Mouse (Mus musculus): ENCODE measurements at regions not wholly inside any gene's neighbourhood (a gene's known extent, or its start where the extent isn't known, plus 50 kb on each side); places are given as distances from the start of the nearest gene placed in this dataset.
"Not testable (repeated sequence)": the region's sequence is repeated elsewhere in the genome, so short reads cannot be mapped to it uniquely, and the experiment has no call there.

- Histone ChIP-seq H3K27ac (no peak overlapping the region), H3K4me3 (no peak overlapping the region)
- no peak for DNase-seq
- no peak for TF ChIP-seq CTCF (IDR thresholded peaks at IDR 0.05)
- intact Hi-C loops (cut with DNase I): no loop called here
These were observed 323.7 kb upstream of the Ercc4 start for GRCm38 (mm10) chr16:12785828-12786227.

GRCm38 (mm10) chr16:12798523-12798922 is 311.0 kb upstream of the Ercc4 start:
- DNase-seq: no peak
- TF ChIP-seq CTCF (IDR thresholded peaks at IDR 0.05): no peak
- intact Hi-C loops (cut with DNase I): no loop called here

GRCm38 (mm10) chr16:12800181-12800580 is 309.3 kb upstream of the Ercc4 start:
- Histone ChIP-seq H3K27ac (no peak overlapping the region), H3K4me3 (no peak overlapping the region)
- TF ChIP-seq CTCF (IDR thresholded peaks at IDR 0.05): no peak
- DNase-seq: no peak
- intact Hi-C loops (cut with DNase I): no loop called here

More at GRCm38 (mm10) chr16:12798523-12798922, 311.0 kb upstream of the Ercc4 start:
- Histone ChIP-seq H3K4me3 (no peak overlapping the region), H3K27ac (no peak overlapping the region)

GRCm38 (mm10) chr16:12802651-12803050 is 306.8 kb upstream of the Ercc4 start:
- Histone ChIP-seq H3K27ac (no peak overlapping the region), H3K4me3 (no peak overlapping the region)
- intact Hi-C loops (cut with DNase I): no loop called here
- TF ChIP-seq CTCF (IDR thresholded peaks at IDR 0.05): no peak
- no peak for DNase-seq

- intact Hi-C loops (cut with DNase I): no loop called here
- no peak overlapping the region for H3K27ac ChIP-seq
- H3K4me3 ChIP-seq: no peak overlapping the region
- no peak for TF ChIP-seq CTCF (IDR thresholded peaks at IDR 0.05)
- DNase-seq: no peak
These were observed 302.1 kb upstream of the Ercc4 start for GRCm38 (mm10) chr16:12807351-12807871.

GRCm38 (mm10) chr16:12811088-12811487 is 298.4 kb upstream of the Ercc4 start:
- DNase-seq: no peak
- Histone ChIP-seq H3K27ac (no peak overlapping the region), H3K4me3 (no peak overlapping the region)
- TF ChIP-seq CTCF (IDR thresholded peaks at IDR 0.05): no peak
- intact Hi-C loops (cut with DNase I): no loop called here

GRCm38 (mm10) chr16:12824646-12825045 is 284.8 kb upstream of the Ercc4 start:
- no peak for TF ChIP-seq CTCF (IDR thresholded peaks at IDR 0.05)
- intact Hi-C loops (cut with DNase I): no loop called here
- Histone ChIP-seq H3K4me3 (no peak overlapping the region), H3K27ac (no peak overlapping the region)
- no peak for DNase-seq

- no peak for DNase-seq
- Histone ChIP-seq H3K4me3 (no peak overlapping the region), H3K27ac (no peak overlapping the region)
- intact Hi-C loops (cut with DNase I): no loop called here
- 0 out of 2 replicates have a peak, but pooled peaks have one; percentile 1 for TF ChIP-seq CTCF (IDR thresholded peaks at IDR 0.05)
These were observed 283.3 kb upstream of the Ercc4 start for GRCm38 (mm10) chr16:12826222-12826621.

GRCm38 (mm10) chr16:12831308-12831707 is 278.2 kb upstream of the Ercc4 start:
- H3K4me3 ChIP-seq; intact Hi-C loops (cut with DNase I); H3K27ac ChIP-seq; DNase-seq: not testable (repeated sequence)

GRCm38 (mm10) chr16:12856356-12856755 is 253.1 kb upstream of the Ercc4 start:
- TF ChIP-seq CTCF (IDR thresholded peaks at IDR 0.05): no peak
- no peak for DNase-seq
- H3K27ac ChIP-seq: no peak overlapping the region
- intact Hi-C loops (cut with DNase I): no loop called here
- H3K4me3 ChIP-seq: no peak overlapping the region

GRCm38 (mm10) chr16:12859714-12860355 is 249.6 kb upstream of the Ercc4 start:
- no peak for DNase-seq
- no peak for TF ChIP-seq CTCF (IDR thresholded peaks at IDR 0.05)
- intact Hi-C loops (cut with DNase I): no loop called here
- H3K27ac ChIP-seq: no peak overlapping the region
- H3K4me3 ChIP-seq: no peak overlapping the region

GRCm38 (mm10) chr16:12862561-12862960 is 246.9 kb upstream of the Ercc4 start:
- TF ChIP-seq CTCF (IDR thresholded peaks at IDR 0.05): no peak
- DNase-seq: no peak
- Histone ChIP-seq H3K4me3 (no peak overlapping the region), H3K27ac (no peak overlapping the region)
- intact Hi-C loops (cut with DNase I): no loop called here

GRCm38 (mm10) chr16:12878326-12878725 is 231.2 kb upstream of the Ercc4 start:
- intact Hi-C loops (cut with DNase I); DNase-seq; H3K27ac ChIP-seq; H3K4me3 ChIP-seq: not testable (repeated sequence)

- intact Hi-C loops (cut with DNase I): no loop called here
- no peak for DNase-seq
- Histone ChIP-seq H3K27ac (no peak overlapping the region), H3K4me3 (no peak overlapping the region)
- no peak for TF ChIP-seq CTCF (IDR thresholded peaks at IDR 0.05)
These were observed 229.5 kb upstream of the Ercc4 start for GRCm38 (mm10) chr16:12880011-12880410.
